In the genomic region with DNA sequence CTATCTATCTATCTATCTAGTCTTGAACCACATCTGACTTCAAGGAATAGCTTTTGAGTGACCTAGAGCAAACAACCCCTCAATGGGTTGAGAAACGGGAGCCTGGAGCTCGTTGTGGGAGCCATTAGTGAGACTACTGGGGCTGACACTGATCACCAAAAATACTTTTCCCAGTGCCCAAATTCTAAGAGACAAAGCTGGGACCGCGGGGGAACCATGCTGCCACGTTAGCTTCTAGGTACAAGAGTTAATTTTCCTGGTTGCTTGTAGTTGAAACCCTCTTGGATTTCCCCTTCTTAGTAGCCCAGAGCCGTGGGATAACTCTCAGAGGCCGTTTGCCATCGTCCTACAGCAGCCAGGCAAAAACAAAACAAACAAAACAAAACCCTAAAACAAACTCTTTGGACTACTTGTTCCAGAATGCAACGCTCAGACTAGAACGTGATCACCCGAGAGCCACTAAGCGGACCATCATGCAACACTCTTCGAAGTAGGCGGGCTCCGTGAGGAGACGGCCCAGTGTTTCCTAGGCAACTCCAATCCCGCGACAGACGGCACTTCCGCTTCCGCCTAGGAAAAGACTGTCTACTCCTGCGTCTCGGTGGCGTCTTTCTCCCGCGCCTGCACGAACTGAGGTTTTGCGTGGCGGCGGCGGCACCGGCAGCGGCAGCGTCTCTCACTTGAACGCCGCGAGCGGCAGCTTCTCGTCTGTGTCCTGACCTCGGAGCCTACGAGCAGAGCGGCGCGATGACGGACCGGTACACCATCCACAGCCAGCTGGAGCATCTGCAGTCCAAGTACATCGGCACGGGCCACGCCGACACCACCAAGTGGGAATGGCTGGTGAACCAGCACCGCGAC, we compare ENCODE assay signal across 8 mouse cellular contexts. TPM values are rescaled to one million over a fixed set of nuclear protein-coding genes. Genes with fewer than 3 reads are reported as not detected.
DNase-seq lines count a peak whose midpoint lies in the region; ATAC-seq and TF ChIP-seq lines count a peak whose summit lies in the region.

No protein-coding gene starts in this region.

- 3% methylated on average over 52 of the region's 52 CpGs for WGBS in heart, embryonic 12.5 days
- WGBS in kidney, postnatal 0 days: 3% methylated on average over 52 of the region's 52 CpGs
- 3% methylated on average over 52 of the region's 52 CpGs for WGBS in liver, embryonic 11.5 days
- 4% methylated on average over 52 of the region's 52 CpGs for WGBS in stomach, embryonic 14.5 days

- no peak for TF ChIP-seq CTCF in kidney, postnatal 0 days (IDR thresholded peaks at IDR 0.05; ENCODE audit: low read depth)

- H3K4me1 ChIP-seq in heart, embryonic 12.5 days (replicated peaks): peaks cover 13% of the 10 kb centered on the region
- H3K4me1 ChIP-seq in kidney, postnatal 0 days (replicated peaks; ENCODE audit: insufficient read depth, low read length): peaks cover 7% of the 10 kb centered on the region
- peaks cover 8% of the 10 kb centered on the region for H3K4me1 ChIP-seq in liver, embryonic 11.5 days (replicated peaks; ENCODE audit: control insufficient read depth, insufficient read depth, low read length)
- peaks cover 13% of the 10 kb centered on the region for H3K4me1 ChIP-seq in stomach, embryonic 14.5 days (ENCODE audit: control insufficient read depth, insufficient read depth, low read length)

- peak; percentile 97 for DNase-seq in CD4-positive helper T cell, adult 2 months (ENCODE audit: low read depth, low spot score)
- peak; percentile 96 for DNase-seq in brain, embryonic 18.5 days (ENCODE audit: low read depth, low spot score)
- peak; percentile 99 for DNase-seq in kidney, postnatal 0 days (ENCODE audit: low spot score)
- DNase-seq in liver, embryonic 11.5 days (ENCODE audit: low spot score): peak; percentile 88
- DNase-seq in naive thymus-derived CD4-positive, alpha-beta T cell, adult 2 months (ENCODE audit: low read depth): peak; percentile 97

- peak overlapping the region; percentile 97 for H3K4me3 ChIP-seq in heart, embryonic 12.5 days
- peak overlapping the region; percentile 89 for H3K4me3 ChIP-seq in kidney, postnatal 0 days (replicated peaks; ENCODE audit: low read depth, low read length)
- peak overlapping the region; percentile 78 for H3K4me3 ChIP-seq in liver, embryonic 11.5 days (ENCODE audit: low read depth, low read length)
- peak overlapping the region; percentile 89 for H3K4me3 ChIP-seq in stomach, embryonic 14.5 days (ENCODE audit: low read depth, low read length)

- H3K27me3 ChIP-seq in heart, embryonic 12.5 days (replicated peaks): no peaks in the 10 kb centered on the region
- no peaks in the 10 kb centered on the region for H3K27me3 ChIP-seq in kidney, postnatal 0 days (ENCODE audit: insufficient read depth, low read length)
- H3K27me3 ChIP-seq in liver, embryonic 11.5 days (replicated peaks; ENCODE audit: control insufficient read depth, insufficient read depth, low read length): no peaks in the 10 kb centered on the region
- no peaks in the 10 kb centered on the region for H3K27me3 ChIP-seq in stomach, embryonic 14.5 days (ENCODE audit: control insufficient read depth, insufficient read depth, low read length)

- peak; percentile 99 for ATAC-seq in erythroid progenitor cell, adult 5-6 weeks (replicated peaks; ENCODE audit: low FRiP score, poor library complexity, severe bottlenecking)
- peak; percentile 99 for ATAC-seq in heart, embryonic 12.5 days (ENCODE audit: insufficient number of reproducible peaks, low FRiP score)
- ATAC-seq in kidney, postnatal 0 days (replicated peaks; ENCODE audit: low FRiP score, low read depth): peak; percentile 99
- peak; percentile 100 for ATAC-seq in liver, embryonic 11.5 days (replicated peaks; ENCODE audit: low FRiP score)
- ATAC-seq in stomach, embryonic 14.5 days (ENCODE audit: insufficient number of reproducible peaks, insufficient read depth, low FRiP score, low read depth): peak; percentile 98

- peak overlapping the region; percentile 89 for H3K4me2 ChIP-seq in heart, embryonic 12.5 days
- H3K4me2 ChIP-seq in kidney, postnatal 0 days (ENCODE audit: low read length): peak overlapping the region; percentile 89
- H3K4me2 ChIP-seq in liver, embryonic 11.5 days: peak overlapping the region; percentile 74
- peak overlapping the region; percentile 83 for H3K4me2 ChIP-seq in stomach, embryonic 14.5 days (replicated peaks; ENCODE audit: low read depth, low read length)

- H3K36me3 ChIP-seq in heart, embryonic 12.5 days: peaks cover 13% of the 10 kb centered on the region
- H3K36me3 ChIP-seq in kidney, postnatal 0 days (ENCODE audit: insufficient read depth, low read length): no peaks in the 10 kb centered on the region
- H3K36me3 ChIP-seq in liver, embryonic 11.5 days (ENCODE audit: control insufficient read depth, insufficient read depth, low read length): no peaks in the 10 kb centered on the region
- H3K36me3 ChIP-seq in stomach, embryonic 14.5 days (ENCODE audit: control insufficient read depth, insufficient read depth, low read length): no peaks in the 10 kb centered on the region; the same call in 1 of the 2 replicates

- H3K9ac ChIP-seq in heart, embryonic 12.5 days: peak overlapping the region; percentile 81
- H3K9ac ChIP-seq in kidney, postnatal 0 days (ENCODE audit: low read depth, low read length): peak overlapping the region; percentile 83
- H3K9ac ChIP-seq in liver, embryonic 11.5 days (ENCODE audit: low read depth, low read length): peak overlapping the region; percentile 65
- H3K9ac ChIP-seq in stomach, embryonic 14.5 days (replicated peaks; ENCODE audit: low read depth, low read length): peak overlapping the region; percentile 69

- peak overlapping the region; percentile 71 for H3K27ac ChIP-seq in heart, embryonic 12.5 days (ENCODE audit: poor library complexity, severe bottlenecking)
- peak overlapping the region; percentile 58; the same call in 1 of the 2 replicates for H3K27ac ChIP-seq in kidney, postnatal 0 days
- peak overlapping the region; percentile 30; the same call in 1 of the 2 replicates for H3K27ac ChIP-seq in liver, embryonic 11.5 days (ENCODE audit: low read depth, low read length)
- H3K27ac ChIP-seq in stomach, embryonic 14.5 days (ENCODE audit: low read length): peak overlapping the region; percentile 76

- no peaks in the 10 kb centered on the region for H3K9me3 ChIP-seq in heart, embryonic 12.5 days (replicated peaks)
- no peaks in the 10 kb centered on the region for H3K9me3 ChIP-seq in kidney, postnatal 0 days (replicated peaks; ENCODE audit: low read length)
- no peaks in the 10 kb centered on the region for H3K9me3 ChIP-seq in liver, embryonic 11.5 days (ENCODE audit: control insufficient read depth, low read length)
- no peaks in the 10 kb centered on the region for H3K9me3 ChIP-seq in stomach, embryonic 14.5 days (ENCODE audit: control insufficient read depth, low read depth, low read length)

RNA-seq across cellular contexts. Expression of a gene that starts 3.0 kb away (rescaled TPM):
- total RNA-seq in erythroid progenitor cell, adult 5-6 weeks (2015; ENCODE audit: low replicate concordance): 4.7 and 6.7 TPM in 2 replicates
- total RNA-seq in erythroid progenitor cell, adult 5-6 weeks (2017; ENCODE audit: low replicate concordance): 3.7 and 5.6 TPM in 2 replicates
- polyA plus RNA-seq in heart, embryonic 12.5 days (2016; fragmentation: Nextera tagmentation; extraction: Ambion mirVana): 29.6 and 30.7 TPM in 2 replicates
- polyA plus RNA-seq in kidney, postnatal 0 days (2015; fragmentation: Nextera tagmentation; extraction: Ambion mirVana): 36.5 and 37.2 TPM in 2 replicates
- polyA plus RNA-seq in liver, embryonic 11.5 days (2014; fragmentation: Nextera tagmentation; extraction: Ambion mirVana): 48.0 and 50.1 TPM in 2 replicates
- polyA plus RNA-seq in stomach, embryonic 14.5 days (2014; fragmentation: Nextera tagmentation; extraction: Ambion mirVana): 45.9 and 47.4 TPM in 2 replicates

RNA-seq across cellular contexts. Expression of a gene that starts 44.0 kb away (rescaled TPM):
- 5.9 and 11.5 TPM in 2 replicates for total RNA-seq in erythroid progenitor cell, adult 5-6 weeks (2015; ENCODE audit: low replicate concordance)
- 6.9 and 10.2 TPM in 2 replicates for total RNA-seq in erythroid progenitor cell, adult 5-6 weeks (2017; ENCODE audit: low replicate concordance)
- 5.5 and 6.4 TPM in 2 replicates for polyA plus RNA-seq in heart, embryonic 12.5 days (2016; fragmentation: Nextera tagmentation; extraction: Ambion mirVana)
- polyA plus RNA-seq in kidney, postnatal 0 days (2015; fragmentation: Nextera tagmentation; extraction: Ambion mirVana): 1.6 and 2.4 TPM in 2 replicates
- polyA plus RNA-seq in liver, embryonic 11.5 days (2014; fragmentation: Nextera tagmentation; extraction: Ambion mirVana): 12.6 and 14.9 TPM in 2 replicates
- 4.0 and 4.8 TPM in 2 replicates for polyA plus RNA-seq in stomach, embryonic 14.5 days (2014; fragmentation: Nextera tagmentation; extraction: Ambion mirVana)

RNA-seq across cellular contexts. Expression of a gene that starts 52.2 kb away (rescaled TPM):
- not detected in 2 replicates for total RNA-seq in erythroid progenitor cell, adult 5-6 weeks (2015; ENCODE audit: low replicate concordance)
- total RNA-seq in erythroid progenitor cell, adult 5-6 weeks (2017; ENCODE audit: low replicate concordance): not detected in 2 replicates
- 257 and 286 TPM in 2 replicates for polyA plus RNA-seq in heart, embryonic 12.5 days (2016; fragmentation: Nextera tagmentation; extraction: Ambion mirVana)
- 44.2 and 52.2 TPM in 2 replicates for polyA plus RNA-seq in kidney, postnatal 0 days (2015; fragmentation: Nextera tagmentation; extraction: Ambion mirVana)
- polyA plus RNA-seq in liver, embryonic 11.5 days (2014; fragmentation: Nextera tagmentation; extraction: Ambion mirVana): 163 and 165 TPM in 2 replicates
- polyA plus RNA-seq in stomach, embryonic 14.5 days (2014; fragmentation: Nextera tagmentation; extraction: Ambion mirVana): 466 and 470 TPM in 2 replicates

Comparison
In these comparisons a context has a peak if more than half of its experiments do, and no peak if none do; other contexts are left out.
1. Peak in every context shown above with its lines: DNase-seq, ATAC-seq, H3K4me3 ChIP-seq and H3K27ac ChIP-seq.